Mouse (Mus musculus): ENCODE results near the gene Necap1.

GRCm38 (mm10) chr6:122883603-122884002 lies 9.3 kb downstream of the Necap1 start:
- TF ChIP-seq POLR2A (IDR thresholded peaks at IDR 0.05; ENCODE audit: insufficient read depth, low read length), result no peak
- no peak for TF ChIP-seq CTCF (IDR thresholded peaks at IDR 0.05; ENCODE audit: low read depth, low read length)
